Mouse (Mus musculus): Measurements from ENCODE around the gene Polr2i. TPM values are rescaled to one million over a fixed set of nuclear protein-coding genes. Genes with fewer than 3 reads are reported as not detected.

Gene Polr2i
- total and polyA plus RNA-seq, 2 experiments from 2014 or later: 126 to 196 TPM

- Histone ChIP-seq H3K9me3 (ENCODE audit: low read length) (no peaks in the 10 kb centered on the region), H3K4me3 (ENCODE audit: low read depth, low read length) (no peak overlapping the region), H3K4me1 (ENCODE audit: insufficient read depth, low read length) (peaks cover 6% of the 10 kb centered on the region; the same call in 1 of the 2 replicates), H3K27ac (ENCODE audit: low read depth, low read length) (no peak overlapping the region), H3K9ac (replicated peaks; ENCODE audit: low read length, poor library complexity, severe bottlenecking) (no peak overlapping the region), H3K4me2 (ENCODE audit: low read depth, low read length, poor library complexity, severe bottlenecking) (no peak overlapping the region), H3K27me3 (ENCODE audit: insufficient read depth, low read length) (no peaks in the 10 kb centered on the region), H3K36me3 (ENCODE audit: insufficient read depth, low read length) (peaks cover 54% of the 10 kb centered on the region)
- ATAC-seq (ENCODE audit: low FRiP score) (no peak), DNase-seq (ENCODE audit: low spot score) (no peak)
- WGBS: 87% methylated on average over 4 of the region's 4 CpGs
- TF ChIP-seq CTCF (IDR thresholded peaks at IDR 0.05): no peak
Observed at GRCm38 (mm10) chr7:30189116-30189491, 42.6 kb upstream of the Polr2i start.

GRCm38 (mm10) chr7:30192088-30192487 lies 39.7 kb upstream of the Polr2i start:
- no peak for TF ChIP-seq CTCF (IDR thresholded peaks at IDR 0.05)
- Histone ChIP-seq H3K4me1 (ENCODE audit: insufficient read depth, low read length) (peaks cover 6% of the 10 kb centered on the region; the same call in 1 of the 2 replicates), H3K4me3 (ENCODE audit: low read depth, low read length) (no peak overlapping the region), H3K36me3 (ENCODE audit: insufficient read depth, low read length) (peaks cover 35% of the 10 kb centered on the region), H3K9ac (replicated peaks; ENCODE audit: low read length, poor library complexity, severe bottlenecking) (no peak overlapping the region), H3K27me3 (ENCODE audit: insufficient read depth, low read length) (no peaks in the 10 kb centered on the region), H3K9me3 (ENCODE audit: low read length) (no peaks in the 10 kb centered on the region), H3K4me2 (ENCODE audit: low read depth, low read length, poor library complexity, severe bottlenecking) (no peak overlapping the region), H3K27ac (ENCODE audit: low read depth, low read length) (no peak overlapping the region)
- no peak for ATAC-seq (ENCODE audit: low FRiP score)
- 90% methylated on average over 12 of the region's 12 CpGs for WGBS
- DNase-seq (ENCODE audit: low spot score): no peak

- 17% methylated on average over 9 of the region's 9 CpGs for WGBS
Observed at GRCm38 (mm10) chr7:30193013-30193412, 38.7 kb upstream of the Polr2i start.

GRCm38 (mm10) chr7:30193581-30194100 lies 38.1 kb upstream of the Polr2i start:
- peak overlapping the region; percentile 53 for H3K4me2 ChIP-seq (ENCODE audit: low read depth, low read length, poor library complexity, severe bottlenecking)
- H3K27me3 ChIP-seq (ENCODE audit: insufficient read depth, low read length): no peaks in the 10 kb centered on the region
- H3K9me3 ChIP-seq (ENCODE audit: low read length): no peaks in the 10 kb centered on the region
- TF ChIP-seq CTCF (IDR thresholded peaks at IDR 0.05): no peak
- peaks cover 6% of the 10 kb centered on the region; the same call in 1 of the 2 replicates for H3K4me1 ChIP-seq (ENCODE audit: insufficient read depth, low read length)
- H3K4me3 ChIP-seq (ENCODE audit: low read depth, low read length): peak overlapping the region; percentile 75
- peak overlapping the region; percentile 77 for H3K27ac ChIP-seq (ENCODE audit: low read depth, low read length)
- peak overlapping the region; percentile 79 for H3K9ac ChIP-seq (replicated peaks; ENCODE audit: low read length, poor library complexity, severe bottlenecking)
- peak; percentile 35; the same call in 1 of the 2 replicates for ATAC-seq (ENCODE audit: low FRiP score)
- H3K36me3 ChIP-seq (ENCODE audit: insufficient read depth, low read length): peaks cover 19% of the 10 kb centered on the region
- WGBS: 1% methylated on average over 25 of the region's 26 CpGs
- peak; percentile 82 for DNase-seq (ENCODE audit: low spot score)

More at GRCm38 (mm10) chr7:30193013-30193412, 38.7 kb upstream of the Polr2i start:
- DNase-seq (ENCODE audit: low spot score): no peak
- Histone ChIP-seq H3K27ac (ENCODE audit: low read depth, low read length) (peak overlapping the region; percentile 77; the same call in 1 of the 2 replicates), H3K4me3 (ENCODE audit: low read depth, low read length) (peak overlapping the region; percentile 75), H3K27me3 (ENCODE audit: insufficient read depth, low read length) (no peaks in the 10 kb centered on the region), H3K4me1 (ENCODE audit: insufficient read depth, low read length) (peaks cover 6% of the 10 kb centered on the region; the same call in 1 of the 2 replicates), H3K9ac (replicated peaks; ENCODE audit: low read length, poor library complexity, severe bottlenecking) (peak overlapping the region; percentile 79), H3K4me2 (ENCODE audit: low read depth, low read length, poor library complexity, severe bottlenecking) (peak overlapping the region; percentile 53), H3K36me3 (ENCODE audit: insufficient read depth, low read length) (peaks cover 26% of the 10 kb centered on the region), H3K9me3 (ENCODE audit: low read length) (no peaks in the 10 kb centered on the region)
- no peak for ATAC-seq (ENCODE audit: low FRiP score)
- TF ChIP-seq CTCF (IDR thresholded peaks at IDR 0.05): no peak

- peaks cover 6% of the 10 kb centered on the region; the same call in 1 of the 2 replicates for H3K4me1 ChIP-seq (ENCODE audit: insufficient read depth, low read length)
- no peaks in the 10 kb centered on the region for H3K27me3 ChIP-seq (ENCODE audit: insufficient read depth, low read length)
- H3K4me2 ChIP-seq (ENCODE audit: low read depth, low read length, poor library complexity, severe bottlenecking): peak overlapping the region; percentile 53
- no peak for TF ChIP-seq CTCF (IDR thresholded peaks at IDR 0.05)
- ATAC-seq (ENCODE audit: low FRiP score) (peak; percentile 29), DNase-seq (ENCODE audit: low spot score) (peak; percentile 63)
- under 1% methylated on average over 26 of the region's 26 CpGs for WGBS
- H3K36me3 ChIP-seq (ENCODE audit: insufficient read depth, low read length): peaks cover 15% of the 10 kb centered on the region
- H3K9me3 ChIP-seq (ENCODE audit: low read length): no peaks in the 10 kb centered on the region
- H3K27ac ChIP-seq (ENCODE audit: low read depth, low read length): peak overlapping the region; percentile 77
- peak overlapping the region; percentile 79 for H3K9ac ChIP-seq (replicated peaks; ENCODE audit: low read length, poor library complexity, severe bottlenecking)
- H3K4me3 ChIP-seq (ENCODE audit: low read depth, low read length): peak overlapping the region; percentile 75
Observed at GRCm38 (mm10) chr7:30194101-30194831, 37.5 kb upstream of the Polr2i start.

GRCm38 (mm10) chr7:30194884-30195283 lies 36.9 kb upstream of the Polr2i start:
- Histone ChIP-seq H3K9me3 (ENCODE audit: low read length) (no peaks in the 10 kb centered on the region), H3K9ac (replicated peaks; ENCODE audit: low read length, poor library complexity, severe bottlenecking) (peak overlapping the region; percentile 79), H3K36me3 (ENCODE audit: insufficient read depth, low read length) (peaks cover 13% of the 10 kb centered on the region), H3K4me2 (ENCODE audit: low read depth, low read length, poor library complexity, severe bottlenecking) (peak overlapping the region; percentile 53), H3K27ac (ENCODE audit: low read depth, low read length) (peak overlapping the region; percentile 77), H3K4me1 (ENCODE audit: insufficient read depth, low read length) (peaks cover 6% of the 10 kb centered on the region; the same call in 1 of the 2 replicates), H3K4me3 (ENCODE audit: low read depth, low read length) (peak overlapping the region; percentile 75), H3K27me3 (ENCODE audit: insufficient read depth, low read length) (no peaks in the 10 kb centered on the region)
- DNase-seq (ENCODE audit: low spot score) (peak; percentile 97), ATAC-seq (ENCODE audit: low FRiP score) (peak; percentile 92)
- TF ChIP-seq CTCF (IDR thresholded peaks at IDR 0.05): no peak
- WGBS: under 1% methylated on average over 28 of the region's 28 CpGs

All from midbrain, postnatal 0 days (tissue).